Mouse (Mus musculus): ENCODE data around the gene Ell3.
"Not testable (repeated sequence)": the region's sequence is repeated elsewhere in the genome, so short reads cannot be mapped to it uniquely, and the experiment has no call there.

Gene Ell3

GRCm38 (mm10) chr2:121444178-121444577 is at the start of gene Ell3:
Gene Ell3 (minus strand): TSS chr2:121444278.
- no peak for DNase-seq

GRCm38 (mm10) chr2:121484403-121484802 is 40.3 kb upstream of the Ell3 start:
- not testable (repeated sequence) for DNase-seq

DNA sequence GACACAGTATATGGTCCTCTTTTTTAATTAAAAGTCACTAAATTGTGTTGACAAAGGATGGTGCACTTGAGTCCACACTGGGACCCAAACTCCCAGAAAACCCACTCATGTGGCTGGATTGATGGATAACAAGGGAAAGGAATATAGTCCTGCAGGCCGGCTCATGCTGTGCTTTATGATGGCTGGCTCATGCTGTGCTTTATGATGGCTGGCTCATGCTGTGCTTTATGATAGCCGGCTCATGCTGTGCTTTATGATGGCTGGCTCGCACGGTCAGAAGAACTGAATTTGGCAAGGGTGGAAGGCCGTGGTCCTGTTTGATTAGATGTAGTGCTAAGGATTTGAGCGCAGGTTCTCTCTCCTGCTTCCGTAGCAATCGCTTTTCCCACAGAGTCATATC is 39.5 kb upstream of the Ell3 start:
- no peak for DNase-seq

GRCm38 (mm10) chr2:121480916-121481315 is 36.8 kb upstream of the Ell3 start:
- not testable (repeated sequence) for DNase-seq

DNA sequence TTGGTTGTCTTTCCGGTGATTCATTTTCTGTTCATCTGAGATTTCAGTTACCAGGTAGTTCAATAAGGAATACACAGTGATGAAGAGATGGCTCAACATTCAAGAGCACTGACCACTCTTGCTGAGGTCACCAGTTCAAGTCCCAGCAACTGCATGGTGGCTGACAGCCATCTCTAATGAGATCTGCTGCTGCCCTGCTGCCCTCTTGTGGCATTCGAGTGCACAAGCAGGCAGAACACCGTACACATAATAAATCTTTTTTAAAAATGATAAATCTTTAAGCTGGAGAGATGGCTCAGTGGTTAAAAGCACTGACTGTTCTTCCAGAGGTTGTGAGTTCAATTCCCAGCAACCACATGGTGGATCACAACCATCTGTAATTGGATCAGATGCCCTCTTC is 36.4 kb upstream of the Ell3 start:
- DNase-seq, result peak; percentile 29

DNA sequence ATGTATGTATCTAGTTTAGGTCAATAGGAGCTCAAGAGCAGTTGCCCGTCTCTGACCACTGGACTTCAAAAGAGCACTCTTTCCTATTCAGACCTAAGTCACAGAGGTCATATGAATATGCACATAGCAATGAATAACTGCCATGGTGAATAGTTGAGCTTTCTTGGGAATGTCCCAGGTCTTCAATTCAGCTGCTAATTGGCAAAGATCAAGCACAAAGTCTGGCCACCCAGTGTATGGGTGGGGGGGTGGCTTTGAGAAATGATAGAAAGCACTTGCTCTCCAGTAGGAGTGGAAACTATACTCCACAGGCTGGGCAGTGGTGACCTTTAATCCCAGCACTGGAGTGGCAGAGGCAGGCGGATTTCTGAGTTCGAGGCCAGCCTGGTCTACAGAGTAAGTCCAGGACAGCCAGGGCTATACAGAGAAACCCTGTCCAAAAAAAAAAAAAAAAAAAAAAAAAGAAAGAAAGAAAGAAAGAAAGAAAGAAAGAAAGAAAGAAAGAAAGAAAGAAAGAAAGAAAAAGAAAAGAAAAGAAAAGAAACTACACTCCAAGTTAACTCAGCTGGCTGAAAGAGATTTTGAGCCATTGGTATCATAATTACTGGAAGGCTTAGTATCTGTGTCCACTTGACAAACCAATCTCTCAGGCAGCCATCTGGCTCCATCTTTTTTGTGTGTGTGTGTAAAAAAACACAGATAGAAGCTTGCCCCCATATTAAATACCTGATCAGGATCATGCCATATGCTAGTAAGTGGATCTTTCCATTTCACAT is 33.6 kb upstream of the Ell3 start:
- no peak for DNase-seq

- DNase-seq, result not testable (repeated sequence)
These were observed 31.2 kb upstream of the Ell3 start for GRCm38 (mm10) chr2:121475306-121475705.

GRCm38 (mm10) chr2:121474180-121474535 is 30.1 kb upstream of the Ell3 start:
- no peak for DNase-seq

- DNase-seq, result peak; percentile 85
These were observed 29.5 kb upstream of the Ell3 start, which contains the start of gene Mfap1b for GRCm38 (mm10) chr2:121473301-121474179. Gene Mfap1b (minus strand): TSS chr2:121474067.

DNA sequence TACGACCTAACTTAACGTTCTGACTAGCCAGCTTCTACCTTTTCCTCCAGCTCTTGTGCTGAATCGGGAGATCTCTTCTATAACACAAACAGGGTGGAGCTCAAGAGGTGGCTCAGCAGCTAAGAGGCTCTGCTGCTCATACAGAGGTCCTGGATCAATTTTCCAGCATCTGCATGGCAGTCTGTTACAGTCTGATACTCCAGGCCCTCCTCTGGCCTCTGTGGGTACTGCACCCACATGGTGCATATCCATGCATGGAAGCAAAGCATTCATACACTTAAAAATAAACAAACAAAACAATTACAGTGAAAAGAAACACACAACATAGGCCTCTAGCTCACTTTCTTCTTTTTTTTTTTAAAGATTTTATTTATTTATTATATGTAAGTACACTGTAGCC is 28.7 kb upstream of the Ell3 start:
- not testable (repeated sequence) for DNase-seq

- not testable (repeated sequence) for DNase-seq
These were observed 24.9 kb upstream of the Ell3 start for GRCm38 (mm10) chr2:121468982-121469381.

DNA sequence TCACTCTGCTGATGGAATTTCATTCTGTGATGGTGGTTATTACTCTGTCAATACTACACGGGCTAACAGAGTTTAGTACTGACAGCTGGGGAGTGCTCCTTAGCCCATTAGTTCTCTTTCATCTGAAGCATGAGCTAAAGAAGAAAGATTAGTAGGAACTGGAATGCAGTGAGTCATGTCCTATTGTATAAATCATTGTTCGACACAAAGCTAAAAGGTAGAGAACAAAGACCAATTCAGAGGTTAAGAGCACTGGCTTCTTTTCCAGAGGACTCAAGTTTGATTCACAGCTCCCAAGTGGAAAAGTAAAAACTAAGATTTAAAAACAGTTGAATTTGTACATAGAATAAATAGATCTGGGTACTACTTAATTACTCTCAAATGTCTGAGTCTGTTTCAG is 16.0 kb upstream of the Ell3 start:
- DNase-seq, result no peak

DNA sequence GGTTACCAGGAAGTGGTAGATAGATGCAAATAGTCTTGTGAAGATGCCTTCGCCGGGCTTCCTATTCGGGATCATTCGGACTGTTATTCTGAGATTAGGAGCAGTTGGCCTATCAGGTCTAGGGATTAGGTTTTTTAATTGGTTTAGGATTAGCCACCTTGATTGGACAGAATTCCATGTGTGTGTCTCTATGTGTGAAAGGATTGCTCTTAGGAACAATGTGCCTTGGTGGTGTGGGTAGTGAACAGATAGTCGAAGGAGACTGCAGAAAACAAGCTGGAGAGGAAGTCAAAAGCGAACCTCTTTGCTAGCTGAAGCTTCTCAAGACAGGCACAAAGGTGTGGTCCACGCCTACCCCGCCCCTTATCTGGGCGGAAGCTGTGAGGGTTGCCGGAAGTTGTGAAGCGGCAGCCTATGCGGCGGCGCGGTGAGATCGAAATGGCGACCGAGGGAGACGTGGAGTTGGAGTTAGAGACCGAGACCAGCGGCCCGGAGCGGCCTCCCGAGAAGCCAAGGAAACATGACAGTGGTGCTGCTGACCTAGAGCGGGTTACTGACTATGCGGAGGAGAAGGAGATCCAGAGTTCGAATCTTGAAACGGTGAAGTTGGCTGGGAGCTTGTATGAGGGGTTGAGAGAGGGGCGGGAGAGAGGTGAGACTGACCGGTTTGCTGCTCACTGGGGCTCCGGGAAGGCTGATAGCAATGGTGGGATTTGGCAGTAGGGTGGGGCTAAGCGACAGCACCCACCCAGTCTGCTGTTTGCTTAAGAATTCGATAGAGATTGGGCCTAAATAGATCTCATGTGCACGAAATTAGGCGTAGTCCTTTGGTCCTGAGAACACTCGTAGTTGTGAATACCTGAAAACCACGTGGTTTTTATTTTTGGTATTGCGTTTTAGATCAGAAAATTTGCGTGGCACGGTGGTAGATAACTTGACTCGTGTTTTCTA is 12.9 kb upstream of the Ell3 start, which contains the start of gene Serinc4:
Gene Serinc4, minus strand, starts transcription at position 90 of the 951 bp plus-strand sequence.
- peak; percentile 90 for DNase-seq

DNA sequence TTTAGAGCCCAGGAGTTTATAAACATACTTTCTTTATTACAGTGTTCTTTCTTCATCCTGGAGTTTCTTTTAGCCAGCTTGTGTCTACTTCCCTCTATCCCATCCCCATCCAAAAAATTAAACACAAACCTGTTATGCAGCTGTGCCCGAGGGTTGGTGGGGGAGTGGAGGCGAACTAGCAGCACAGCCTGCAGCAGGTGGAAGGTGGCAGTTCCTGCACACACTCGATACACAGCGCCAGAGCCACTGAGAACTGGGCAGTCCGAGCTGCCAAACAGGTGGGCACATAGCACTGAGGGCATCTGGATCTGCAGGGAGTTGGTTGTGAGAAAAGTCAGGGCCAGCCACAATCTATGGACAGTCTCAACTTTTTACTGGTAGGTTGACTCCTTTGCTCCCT is 11.5 kb upstream of the Ell3 start:
- DNase-seq, result no peak

- no peak for DNase-seq
These were observed 9.8 kb upstream of the Ell3 start for GRCm38 (mm10) chr2:121453917-121454316.

DNA sequence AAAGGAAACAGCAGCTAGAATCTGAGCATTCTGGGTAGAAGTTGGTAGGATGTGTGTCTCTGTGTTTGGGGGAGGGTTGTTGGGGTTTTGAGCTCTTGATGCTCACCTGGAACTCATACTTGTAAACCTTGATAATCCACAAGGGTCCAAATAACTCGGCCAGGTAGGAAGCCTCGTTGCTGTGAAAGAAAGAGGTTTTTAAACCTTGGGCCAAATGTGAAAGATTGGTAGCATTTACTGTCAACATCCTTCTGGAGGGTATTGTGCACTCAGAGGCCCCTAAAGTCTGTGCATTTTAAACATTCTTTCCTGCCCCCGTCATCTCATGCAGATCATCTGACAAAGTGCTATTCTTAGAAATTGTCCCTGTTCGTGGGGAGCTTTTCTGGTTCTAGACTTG is 8.9 kb upstream of the Ell3 start, which contains the start of gene Hypk:
Gene Hypk, plus strand, starts transcription at position 301 of the 400 bp plus-strand sequence.
- no peak for DNase-seq

DNA sequence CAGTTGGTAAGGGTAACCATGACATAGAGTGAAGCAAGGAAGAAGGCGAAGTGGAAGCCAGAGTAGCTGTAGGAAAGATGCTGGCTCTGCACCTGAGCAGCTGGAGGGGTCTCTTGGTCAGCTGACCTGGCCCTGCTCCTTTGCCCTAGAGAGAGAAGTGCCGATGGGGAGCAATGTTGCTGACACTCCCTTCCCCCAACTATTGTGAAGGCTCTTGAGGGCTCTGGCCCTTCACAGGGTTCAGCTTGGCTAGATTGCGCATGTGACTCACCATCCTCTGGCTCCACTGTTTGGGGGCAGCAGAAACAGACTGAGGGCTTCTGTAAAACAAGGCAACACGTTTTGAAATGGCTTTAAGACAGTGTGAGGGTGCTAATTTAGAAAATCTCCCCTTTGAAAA is 8.3 kb upstream of the Ell3 start:
- peak; percentile 25 for DNase-seq

GRCm38 (mm10) chr2:121450093-121450492 is 6.0 kb upstream of the Ell3 start:
- peak; percentile 46 for DNase-seq

DNA sequence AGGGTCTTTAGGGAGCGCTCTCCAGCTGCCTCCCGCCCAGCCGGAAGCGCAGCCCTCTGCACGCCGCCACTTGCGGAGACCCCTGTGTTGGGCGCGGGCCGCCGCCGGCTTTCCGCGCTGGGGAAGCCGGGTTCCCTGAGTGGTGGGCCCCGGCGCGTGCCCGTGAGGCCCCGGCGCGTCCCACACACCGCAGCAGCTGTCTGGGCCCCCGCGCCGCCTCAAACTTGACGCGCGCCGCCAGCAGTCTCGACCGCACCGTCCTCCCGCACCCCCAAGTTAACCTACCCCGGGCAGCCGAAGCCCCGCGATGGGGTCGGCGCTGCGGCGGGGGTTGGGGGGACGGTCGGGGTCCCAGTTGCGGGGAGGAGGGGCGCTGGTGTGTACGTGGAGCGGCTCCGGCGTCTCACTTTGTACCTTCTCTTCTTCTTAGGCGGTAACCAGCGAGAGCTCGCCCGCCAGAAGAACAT is 5.5 kb upstream of the Ell3 start:
- DNase-seq, result no peak

- peak; percentile 100 for DNase-seq
These were observed 4.9 kb upstream of the Ell3 start, which contains the start of gene Serf2 for GRCm38 (mm10) chr2:121448739-121449535. Gene Serf2 (plus strand): TSS chr2:121449195.

DNA sequence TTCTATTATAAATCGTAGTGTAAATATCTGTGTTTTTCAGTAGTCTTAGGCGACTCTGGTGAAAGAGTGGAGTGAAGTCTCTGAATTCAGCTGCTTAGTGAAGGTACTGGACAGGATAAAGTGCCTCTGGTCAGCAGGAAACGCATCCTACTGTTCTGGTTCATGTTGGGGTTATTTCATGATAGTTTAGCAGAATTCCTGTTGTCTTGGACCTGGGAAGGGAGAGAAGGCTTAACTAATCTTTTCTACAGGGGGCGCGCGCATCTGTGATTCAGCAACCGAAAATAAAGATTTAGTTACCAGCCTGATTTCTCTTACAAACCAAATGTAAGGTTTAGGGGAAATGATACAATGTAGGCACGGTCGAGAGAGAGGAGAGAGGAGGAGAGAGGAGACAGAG is 4.1 kb upstream of the Ell3 start:
- peak; percentile 76 for DNase-seq

All from kidney, postnatal 10 days (tissue).